Mouse (Mus musculus): Measurements from ENCODE around the gene Ccdc83. TPM values are rescaled to one million over a fixed set of nuclear protein-coding genes. Genes with fewer than 3 reads are reported as not detected.
A peak's percentile ranks its signal among the peaks of the same experiment; 100 is the strongest.

Ccdc83 gene
- not detected for polyA plus RNA-seq (2017; shearing (Covaris generic))

DNA sequence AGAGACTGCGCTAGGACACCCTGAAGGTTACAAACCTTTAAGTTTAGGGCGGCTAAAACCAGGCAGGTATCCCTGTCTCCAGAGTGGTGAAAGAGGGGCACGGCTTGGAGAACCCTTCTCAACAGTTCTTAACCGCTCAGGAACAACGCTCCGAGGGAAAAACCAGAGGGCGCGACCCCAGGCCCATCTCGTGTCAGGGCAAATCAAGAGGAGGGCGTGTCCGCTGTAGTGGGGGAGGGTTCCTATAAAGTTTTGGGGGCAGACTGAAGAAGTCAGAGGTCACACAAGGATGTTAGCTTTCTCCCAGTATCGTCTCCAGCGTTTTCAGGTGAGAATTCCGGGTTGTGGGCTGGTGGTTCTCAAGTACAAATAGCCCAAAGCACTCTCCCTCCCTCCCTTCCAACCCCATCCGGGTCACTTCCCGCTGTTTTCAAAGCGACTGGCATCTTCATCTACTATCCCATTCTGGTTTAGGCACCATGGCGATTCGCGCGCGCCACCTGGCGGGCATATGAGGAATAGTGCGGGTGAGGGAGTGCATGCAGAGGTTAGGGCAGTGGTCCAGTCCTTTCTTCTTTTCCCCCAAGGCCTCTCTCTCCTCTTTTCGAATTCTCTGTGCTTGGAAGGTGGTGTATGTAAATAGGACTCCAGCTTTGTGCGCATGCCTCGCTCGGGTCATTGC lies at the start of gene Ccdc83:
TSS of gene Ccdc83 (minus strand) at position 489 of the 682 bp plus-strand sequence.
- peak; percentile 90 for ATAC-seq

DNA sequence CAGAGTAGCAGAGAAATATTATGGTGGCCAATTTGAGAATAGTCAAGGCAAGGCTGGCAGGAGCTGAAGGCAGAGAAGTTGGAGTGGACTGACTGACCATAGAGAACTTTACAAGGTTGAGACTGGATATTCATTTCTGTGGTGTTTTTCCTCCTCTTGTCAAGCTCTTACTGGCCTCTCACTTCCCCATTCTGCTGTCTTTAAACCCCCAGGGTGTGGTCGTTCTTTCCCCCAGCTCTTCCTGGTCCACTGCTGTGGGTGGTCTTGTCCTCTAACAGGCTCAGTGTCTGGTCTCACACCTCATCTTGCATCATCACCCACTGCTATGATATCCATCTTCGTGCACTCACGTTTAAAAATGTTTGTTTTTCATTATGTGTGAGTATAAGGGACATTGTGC lies 47.8 kb upstream of the Ccdc83 start:
- no peak for ATAC-seq

DNA sequence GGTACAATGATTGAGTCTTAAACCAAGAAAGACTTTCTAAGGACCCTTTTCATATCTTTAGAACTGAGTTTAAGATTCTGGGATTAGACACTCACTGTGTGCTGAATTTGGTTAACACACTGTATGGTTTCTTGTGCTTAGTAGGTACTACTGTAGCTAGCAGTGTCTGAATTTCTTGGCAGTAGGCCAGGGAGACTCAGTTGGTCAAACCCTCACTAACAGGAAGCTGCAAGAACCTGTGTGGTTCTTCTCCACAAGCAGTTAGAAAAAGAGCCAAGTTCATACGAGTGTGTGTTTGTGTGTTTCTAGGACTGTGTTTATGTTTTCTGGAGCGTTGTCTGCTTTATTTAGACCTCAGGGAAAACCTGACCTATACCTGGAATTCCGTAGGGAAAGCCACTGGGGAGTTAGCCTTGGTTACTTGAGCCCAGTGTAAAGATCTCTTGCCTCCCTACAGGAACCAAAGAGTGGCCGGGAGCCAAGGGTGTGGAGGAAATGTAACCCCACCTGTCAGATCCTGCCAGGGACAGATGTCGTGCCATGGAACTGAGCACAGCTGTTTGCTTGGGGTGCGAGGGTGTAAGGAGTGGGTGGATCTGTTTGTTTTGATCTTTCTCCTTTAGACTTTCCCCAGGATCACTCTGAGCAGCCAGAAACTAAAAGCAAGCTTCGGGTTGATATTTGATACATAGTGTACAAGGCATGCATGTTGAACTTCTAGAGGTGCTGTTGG lies 46.7 kb upstream of the Ccdc83 start:
- peak; percentile 61 for ATAC-seq

DNA sequence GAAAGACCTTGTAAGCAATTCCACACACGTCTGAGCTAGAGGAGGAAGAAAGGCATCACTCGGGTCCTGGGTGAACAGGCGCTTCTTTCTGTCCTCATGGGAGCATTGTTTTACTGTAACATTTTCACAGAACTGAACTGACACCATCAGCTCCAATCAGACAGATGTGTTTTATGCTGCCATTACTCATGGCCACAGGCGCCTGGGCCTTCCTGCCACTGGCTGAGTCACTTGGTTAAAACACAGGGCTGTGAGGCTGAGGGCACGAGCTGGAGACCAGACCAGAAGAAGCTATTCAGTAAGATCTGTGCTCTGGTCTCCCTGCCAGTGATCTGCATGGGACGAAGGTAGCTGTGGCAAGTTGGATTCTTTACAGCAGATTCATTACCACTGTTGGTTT lies 42.4 kb upstream of the Ccdc83 start:
- no peak for ATAC-seq

DNA sequence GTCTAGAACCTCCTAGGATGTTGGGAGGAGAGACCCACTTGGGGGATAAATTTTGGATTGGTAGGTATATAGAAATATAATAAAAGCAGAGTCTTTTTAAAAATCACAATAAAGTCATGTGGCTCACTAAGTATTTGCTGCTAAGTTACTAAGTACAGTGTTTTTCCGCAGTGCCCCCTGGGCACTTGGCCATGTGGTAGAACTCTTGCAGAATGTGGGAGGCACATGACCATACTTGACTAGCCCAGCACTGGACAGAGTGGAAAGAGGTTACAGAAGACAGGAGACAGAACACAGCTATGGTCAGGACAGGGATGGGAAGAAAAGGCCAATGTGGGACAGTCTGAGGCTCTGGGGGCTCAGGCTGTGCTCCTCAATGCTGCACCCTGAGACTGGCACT lies 41.4 kb upstream of the Ccdc83 start:
- ATAC-seq = no peak

DNA sequence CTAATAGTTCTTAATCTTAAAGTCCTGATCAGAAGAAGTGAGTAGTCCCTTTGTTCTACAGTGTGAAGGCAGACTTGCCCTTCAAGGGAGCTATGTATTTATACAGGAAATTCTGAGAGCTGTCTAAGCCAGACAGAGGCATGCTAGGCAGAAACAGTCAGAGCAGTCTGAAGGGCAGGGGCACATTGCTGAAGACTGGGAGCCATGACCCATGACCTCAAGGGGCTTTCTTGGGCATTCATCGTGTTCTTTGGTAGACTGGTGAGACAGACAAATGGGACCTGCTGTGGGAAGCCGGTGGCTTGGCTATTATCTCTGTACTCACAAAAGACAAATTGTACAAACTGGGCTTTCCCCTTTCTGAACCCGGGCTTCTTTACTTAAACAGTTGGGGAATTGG lies 40.5 kb upstream of the Ccdc83 start:
- no peak for ATAC-seq

DNA sequence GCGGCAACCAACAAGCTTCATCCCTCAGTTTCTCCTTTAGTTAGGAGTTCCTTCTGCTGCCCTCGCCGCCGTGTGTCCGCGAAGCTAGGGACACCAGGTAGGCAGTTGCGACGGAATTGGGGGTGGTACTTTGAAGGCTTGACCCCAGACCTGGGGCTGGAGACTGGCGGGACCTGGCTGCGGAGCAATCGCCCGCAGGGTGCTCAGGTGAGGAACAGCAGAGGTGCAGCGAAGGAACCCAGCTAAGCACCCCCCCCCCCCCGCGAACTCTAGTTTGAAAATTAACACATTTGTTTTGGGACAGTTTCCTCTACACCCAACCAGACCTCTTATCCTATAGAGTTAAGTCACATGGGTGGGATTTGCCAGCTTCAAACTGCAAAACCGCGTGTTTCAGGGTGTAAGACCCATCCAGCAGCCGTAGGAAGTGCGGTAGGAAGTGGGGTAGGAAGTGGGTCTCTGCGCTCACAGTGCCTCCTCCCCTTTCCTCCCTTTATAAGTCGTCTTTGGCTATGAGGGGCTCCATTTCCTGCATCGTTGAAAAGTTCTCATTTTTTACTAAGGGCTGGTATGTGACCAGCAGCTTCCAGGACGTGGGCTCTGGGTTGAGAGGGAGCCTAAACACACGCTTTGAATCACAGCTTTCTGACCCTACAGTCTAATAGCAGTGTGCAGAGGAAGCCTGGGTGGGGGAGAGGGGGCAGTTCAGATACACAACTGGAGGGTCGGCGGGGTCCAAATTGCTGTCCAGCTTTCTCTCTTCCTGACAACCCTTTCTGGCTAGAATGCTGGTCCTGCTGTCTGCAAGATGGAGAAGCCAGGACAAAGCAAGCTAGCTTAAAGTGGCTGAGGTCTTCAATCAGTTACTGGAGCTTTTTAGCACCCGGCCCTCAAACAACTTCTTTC lies 37.3 kb upstream of the Ccdc83 start:
- ATAC-seq = peak; percentile 82

DNA sequence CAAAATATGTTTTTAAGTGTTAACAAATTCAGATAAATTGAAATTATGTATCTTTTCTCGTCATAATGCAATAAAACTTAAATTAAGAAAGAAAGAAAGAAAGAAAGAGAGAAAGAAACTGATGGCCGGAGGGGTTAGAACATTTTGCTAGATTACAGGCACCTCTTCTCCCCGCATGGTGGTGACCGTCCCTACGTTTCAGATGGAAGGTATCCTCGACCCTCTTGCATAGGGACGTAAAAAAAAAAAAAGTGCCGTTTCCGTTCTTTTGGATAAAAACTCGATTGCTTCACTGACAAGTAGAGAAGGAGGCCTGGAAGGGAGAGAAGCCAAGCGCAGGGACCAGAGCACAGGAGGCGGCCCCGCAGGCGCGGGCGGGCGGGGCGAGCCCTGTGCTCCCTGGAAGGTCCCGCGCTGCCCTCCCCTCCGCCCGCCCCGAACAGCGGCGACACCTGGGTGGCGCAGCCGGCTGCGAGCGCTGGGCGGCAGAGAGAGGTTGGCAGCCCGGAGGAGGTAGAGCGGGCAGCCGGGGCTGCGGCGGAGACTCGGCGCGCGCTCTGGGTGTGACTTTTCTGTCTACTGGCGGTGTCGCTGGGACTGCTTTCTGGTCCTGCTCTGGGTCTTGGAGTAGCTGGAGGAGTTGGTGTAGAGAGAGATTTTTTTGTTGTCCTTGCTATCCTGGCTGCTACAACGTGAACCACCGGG lies 36.5 kb upstream of the Ccdc83 start, which contains the start of gene Sytl2:
TSS of gene Sytl2 (plus strand) at position 311 of the 705 bp plus-strand sequence.
- ATAC-seq = peak; percentile 76

DNA sequence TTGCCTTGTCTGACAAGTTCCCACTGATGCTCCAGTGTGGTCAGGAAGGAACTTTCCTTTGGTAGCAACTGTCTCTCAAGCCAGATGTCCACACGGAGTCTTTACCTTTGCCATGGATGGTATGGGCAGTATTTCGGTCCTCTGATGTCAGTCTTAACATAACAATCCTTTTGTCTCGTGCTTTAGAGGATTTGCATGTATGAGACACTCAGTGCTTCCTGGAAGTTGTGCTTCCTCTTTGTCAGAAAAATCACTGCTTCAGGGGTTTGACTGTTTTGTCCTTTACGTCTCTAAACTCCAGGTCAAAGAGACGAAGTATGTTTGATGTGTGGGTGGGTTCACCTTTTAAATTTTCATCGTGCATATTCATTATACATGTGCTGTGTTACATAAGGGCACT lies 26.3 kb upstream of the Ccdc83 start:
- no peak for ATAC-seq

DNA sequence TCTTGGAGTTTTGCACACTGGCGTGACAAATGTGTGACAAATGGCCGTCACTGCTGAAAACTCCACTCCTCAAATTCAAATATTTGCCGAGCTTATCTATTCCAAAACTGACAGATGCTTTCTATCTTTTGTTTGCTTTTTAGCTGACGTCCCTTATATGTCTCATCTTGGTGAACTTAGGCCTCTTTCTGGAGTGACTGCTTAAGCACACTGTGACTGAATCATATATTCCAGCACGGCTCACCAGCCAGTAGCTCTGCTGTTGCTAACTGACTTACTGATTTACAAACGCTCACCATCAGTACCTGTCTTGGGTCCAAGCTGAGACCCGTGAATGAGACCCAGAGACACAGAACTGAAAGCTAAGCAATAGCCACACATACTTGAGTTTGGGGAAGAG lies 19.2 kb upstream of the Ccdc83 start:
- no peak for ATAC-seq

DNA sequence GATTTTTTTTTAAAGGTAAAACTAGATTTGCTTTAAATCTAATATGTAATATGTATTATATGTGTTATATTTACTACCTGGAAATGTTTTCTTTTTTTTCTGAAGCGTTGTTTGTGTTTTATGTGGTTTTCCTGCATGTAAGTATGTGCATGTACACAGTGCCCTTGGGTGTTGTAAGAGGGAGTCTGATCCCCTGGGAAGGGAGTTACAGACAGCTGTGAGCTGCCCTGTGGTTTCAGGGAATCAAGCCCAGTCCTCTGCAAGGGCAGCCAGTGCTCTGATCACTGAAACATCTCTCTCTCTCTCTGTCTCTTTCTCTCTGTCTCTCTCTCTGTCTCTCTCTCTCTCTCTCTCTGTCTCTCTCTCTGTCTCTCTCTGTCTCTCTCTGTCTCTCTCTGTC lies 17.2 kb upstream of the Ccdc83 start:
- ATAC-seq = no peak

DNA sequence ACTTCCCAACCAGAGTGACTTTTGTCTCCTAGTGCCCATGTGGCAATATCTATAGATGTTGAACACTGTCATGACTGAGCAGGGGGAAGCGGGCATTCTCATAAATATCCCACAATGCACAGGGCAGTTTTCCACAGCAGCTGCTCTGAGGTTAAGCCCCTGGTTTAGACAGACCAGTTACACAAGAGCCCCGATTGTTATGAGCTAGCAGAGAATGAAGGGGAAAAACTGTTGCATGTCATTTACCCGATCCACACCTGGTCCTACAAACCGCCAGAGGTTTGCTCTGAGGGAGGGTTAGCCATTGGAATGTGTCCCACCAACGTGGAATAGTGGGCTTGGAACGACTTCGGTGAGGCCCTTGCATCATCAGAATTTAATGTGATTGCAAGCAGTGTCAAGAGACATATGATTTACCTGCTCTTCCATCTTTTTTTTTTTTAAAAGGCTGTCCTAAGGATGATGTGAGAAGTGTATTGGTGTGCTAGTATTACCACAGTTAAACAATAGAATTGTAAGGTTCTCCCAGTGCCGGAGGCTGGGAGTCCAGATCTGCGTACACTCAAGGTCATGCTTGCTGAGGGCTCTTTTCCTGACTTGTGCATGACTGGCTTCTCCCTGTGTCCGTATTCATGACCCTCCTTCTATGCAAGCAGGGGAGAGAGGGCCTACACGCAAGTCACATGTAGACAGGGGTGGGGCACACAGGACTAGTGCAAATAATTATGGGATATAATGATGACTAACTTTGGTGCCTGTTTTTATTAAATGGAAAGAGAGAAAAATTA lies 16.4 kb upstream of the Ccdc83 start:
- ATAC-seq = no peak

DNA sequence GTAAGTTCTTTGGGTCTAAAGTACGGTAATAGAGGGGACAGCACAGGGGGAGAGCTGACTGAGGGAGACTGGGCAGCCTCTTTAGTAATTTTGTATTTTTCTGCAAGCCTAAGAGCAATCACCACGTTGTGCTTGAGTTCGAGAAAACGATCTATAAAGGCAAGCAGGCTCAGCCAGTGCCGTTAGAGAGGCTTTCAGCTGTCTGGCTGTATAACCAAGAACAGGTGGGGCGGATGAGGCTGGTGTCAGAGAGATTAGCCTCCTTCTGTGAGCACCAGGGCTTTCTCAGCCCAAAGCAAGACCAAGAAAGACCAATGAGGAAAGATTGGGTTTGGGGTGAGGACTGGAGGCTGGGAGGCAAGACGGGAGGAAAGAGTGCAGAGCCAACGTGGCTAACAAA lies 15.3 kb upstream of the Ccdc83 start:
- no peak for ATAC-seq

DNA sequence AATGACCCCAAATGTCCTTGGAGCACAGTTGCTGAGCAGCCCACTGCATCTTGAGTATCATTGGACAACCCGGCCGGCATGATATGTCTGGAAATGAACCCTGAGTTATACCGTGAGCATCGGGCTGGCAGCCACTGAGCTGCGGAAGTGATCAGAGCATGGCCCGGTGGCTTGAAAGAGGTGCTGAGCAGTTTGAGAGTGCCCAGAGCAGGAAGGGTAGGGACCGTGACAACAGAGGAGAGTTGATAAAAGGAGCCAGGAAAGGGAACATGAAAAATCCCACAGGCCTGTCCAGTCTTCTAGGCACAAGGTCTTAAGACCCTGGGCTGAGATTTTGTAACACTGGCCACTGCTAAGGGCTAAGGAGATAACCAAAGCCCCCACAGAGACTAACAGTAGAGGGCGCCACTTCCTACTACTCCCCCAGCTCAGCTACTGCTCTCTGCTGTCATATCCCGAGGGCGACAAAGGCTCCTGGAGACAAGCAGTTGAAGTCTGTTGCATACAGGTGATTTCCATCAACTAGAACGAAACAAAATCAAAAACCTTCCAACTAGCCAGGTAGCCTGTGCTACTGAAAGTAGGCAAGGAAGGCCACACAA lies 14.8 kb upstream of the Ccdc83 start:
- ATAC-seq = peak; percentile 91

DNA sequence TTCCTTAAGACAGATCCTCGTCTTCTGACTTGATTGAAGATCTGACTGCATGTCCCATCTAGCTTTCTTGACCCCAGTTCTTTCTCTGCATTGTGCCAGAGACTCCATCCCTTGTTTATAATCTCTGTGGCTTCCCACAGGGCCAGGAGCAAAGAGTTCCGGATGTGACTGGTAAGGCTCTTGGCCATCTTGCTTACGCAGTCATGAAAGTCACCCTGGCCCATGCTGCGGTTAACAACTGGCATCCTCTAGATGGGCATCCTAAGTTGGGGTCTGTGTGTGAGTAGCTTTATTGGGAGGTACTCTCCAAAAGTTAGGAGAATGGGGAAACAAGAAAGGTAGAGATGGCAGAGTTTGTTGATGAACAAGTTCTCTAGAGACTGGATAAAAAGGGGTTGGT lies 13.6 kb upstream of the Ccdc83 start:
- no peak for ATAC-seq

DNA sequence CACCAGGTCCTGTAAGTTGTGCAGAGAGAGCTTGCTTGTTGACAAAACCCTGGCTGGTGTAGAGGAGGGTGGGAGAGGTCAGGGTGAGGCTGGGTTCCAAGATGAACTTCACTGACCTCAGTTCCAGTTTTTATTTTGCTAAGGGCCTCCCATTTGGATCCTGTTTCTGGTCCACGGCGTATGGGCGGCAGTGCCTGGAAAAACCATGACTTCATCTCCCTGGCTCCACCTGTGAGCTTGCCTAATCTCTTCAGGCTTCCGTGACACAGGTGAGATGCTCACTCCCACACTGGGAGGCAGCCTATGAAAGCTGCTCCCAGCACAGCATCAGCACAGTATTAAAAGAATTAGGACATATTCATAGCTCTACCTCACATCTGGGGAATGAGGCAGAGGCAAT lies 12.2 kb upstream of the Ccdc83 start:
- ATAC-seq = no peak

DNA sequence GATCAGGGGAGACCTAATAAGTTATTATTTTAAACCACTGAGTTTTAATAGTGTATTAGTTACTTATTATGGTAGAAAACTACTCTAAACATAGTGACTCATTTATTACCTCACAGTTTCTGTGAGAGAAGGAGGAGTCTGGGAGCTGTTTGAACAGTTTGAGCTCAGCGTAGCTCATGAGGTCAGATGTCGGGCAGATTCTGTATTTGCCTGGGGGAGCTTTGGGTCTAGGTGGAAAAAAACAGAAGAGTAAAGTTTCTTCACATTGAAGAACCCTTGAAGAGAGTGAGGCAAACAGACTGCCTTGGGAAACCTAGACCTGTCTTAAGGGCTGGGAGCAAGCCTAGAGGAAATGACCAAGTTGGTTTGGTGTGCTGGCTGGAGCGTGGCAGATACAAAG lies 11.7 kb upstream of the Ccdc83 start:
- no peak for ATAC-seq

DNA sequence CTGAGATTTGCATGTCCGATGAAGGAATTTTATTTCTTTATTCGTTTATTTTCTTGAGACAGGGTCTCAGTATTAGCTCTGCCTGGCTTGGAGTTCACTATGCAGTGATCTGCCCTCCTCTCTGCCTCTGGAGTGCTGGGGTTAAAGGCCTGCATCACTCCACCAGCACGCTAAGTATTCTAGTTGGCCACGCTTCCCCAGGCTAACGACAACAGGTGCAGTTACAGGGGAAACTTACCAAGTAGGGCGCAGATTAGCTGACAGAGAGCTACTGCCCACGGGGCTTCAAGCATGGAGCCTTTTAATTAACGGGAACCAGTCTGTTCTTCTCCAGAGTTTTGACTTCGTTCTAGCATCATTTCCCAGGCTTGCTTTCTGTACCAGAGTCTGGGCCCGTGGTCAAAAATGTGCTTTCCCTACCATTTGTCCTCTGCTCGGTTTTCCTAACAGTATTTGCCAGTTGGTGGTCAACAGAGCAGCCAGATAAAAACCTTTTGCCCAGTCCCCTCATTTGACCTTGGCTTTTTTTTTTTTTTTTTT lies 9.1 kb upstream of the Ccdc83 start:
- no peak for ATAC-seq

DNA sequence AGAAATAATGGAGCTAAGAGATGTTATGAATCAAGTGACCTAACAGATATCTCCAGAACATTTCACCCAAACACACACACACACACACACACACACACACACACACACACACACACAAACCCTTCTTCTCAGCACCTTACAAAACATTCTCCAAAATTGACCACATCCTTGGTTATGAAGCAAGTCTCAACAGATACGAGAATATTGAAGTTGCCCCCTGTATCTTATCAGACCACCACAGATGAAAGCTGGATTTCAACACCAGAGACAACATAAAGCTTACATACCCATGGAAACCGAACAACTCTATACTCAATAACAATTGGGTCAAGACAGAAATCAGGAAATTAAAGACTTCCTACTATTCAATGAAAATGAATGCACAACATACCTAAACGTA lies 4.6 kb upstream of the Ccdc83 start:
- ATAC-seq = no peak

DNA sequence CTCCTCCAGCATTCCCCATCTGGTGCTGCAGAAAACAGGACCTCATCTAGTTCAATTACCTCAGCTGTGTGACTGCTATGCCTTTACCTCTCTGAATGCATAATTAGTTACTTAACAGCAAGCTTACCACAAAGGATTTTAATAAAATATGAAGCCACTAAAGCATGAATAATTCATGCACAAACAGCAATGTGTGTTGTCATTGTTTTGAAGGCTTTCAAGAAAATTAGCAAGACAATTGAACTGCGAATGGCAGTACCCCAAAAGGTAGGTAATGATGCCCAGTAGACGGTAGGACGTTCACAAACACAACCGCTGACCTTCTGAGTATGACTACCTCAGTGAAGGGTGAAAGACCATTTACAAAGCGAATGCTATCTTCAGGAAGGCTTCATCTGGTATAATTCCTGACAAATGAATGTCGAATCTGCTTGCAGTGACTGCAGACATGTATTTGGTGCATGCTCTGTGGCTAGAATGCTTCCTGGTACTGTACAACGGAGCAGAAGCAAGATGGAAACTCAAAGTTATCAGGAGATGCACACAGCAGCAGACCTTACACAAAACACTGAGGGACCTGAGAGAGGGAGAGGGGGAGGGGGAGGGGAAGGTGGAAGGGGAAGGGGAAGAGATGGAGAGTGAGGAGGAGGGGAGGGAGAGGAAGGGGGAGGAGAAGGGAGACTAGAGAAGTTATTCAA lies 3.5 kb downstream of the Ccdc83 start:
- no peak for ATAC-seq

Measured in CD4-positive, CD25-positive, alpha-beta regulatory T cell, adult 4 months (primary cell).